Mouse (Mus musculus): ENCODE measurements around the gene Gbf1. TPM values are rescaled to one million over a fixed set of nuclear protein-coding genes. Genes with fewer than 3 reads are reported as not detected.

Gbf1 gene
- total RNA-seq (2023) = 103 TPM

DNA sequence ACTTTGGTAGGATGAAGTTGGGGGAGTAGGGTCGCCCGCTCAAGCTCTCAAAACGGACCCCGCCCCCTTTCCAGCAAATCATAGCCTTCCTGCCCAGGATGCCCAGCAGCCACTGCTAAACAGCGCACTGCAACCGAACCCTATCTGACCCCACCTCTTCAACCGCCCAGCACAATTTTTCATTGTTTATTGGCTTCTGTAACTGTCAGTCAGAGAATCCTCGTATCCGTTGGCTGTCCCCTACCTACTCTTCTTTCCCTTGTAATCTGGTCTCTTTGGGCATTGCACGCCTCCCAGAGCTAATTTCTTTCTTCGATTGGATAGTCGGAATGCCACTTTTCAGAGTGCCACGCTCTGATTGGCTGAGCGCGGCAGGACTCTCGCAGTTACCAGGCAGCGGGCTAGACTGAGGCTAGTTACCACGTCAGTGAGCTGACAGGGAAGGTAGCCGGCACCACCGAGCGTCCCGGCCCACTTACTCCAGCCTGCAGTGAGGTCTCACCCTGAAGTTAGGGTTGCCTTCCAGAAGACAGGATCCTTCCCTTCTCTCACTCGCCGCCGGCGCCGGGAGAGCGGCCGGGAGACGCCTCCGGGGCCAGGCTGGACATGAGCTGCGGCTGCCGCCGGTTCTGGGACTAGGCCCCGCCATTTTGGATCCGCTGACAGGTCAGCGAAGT is at the start of gene Gbf1:
Gene Gbf1 (plus strand): TSS at position 383 of the 677 bp plus-strand sequence.

DNA sequence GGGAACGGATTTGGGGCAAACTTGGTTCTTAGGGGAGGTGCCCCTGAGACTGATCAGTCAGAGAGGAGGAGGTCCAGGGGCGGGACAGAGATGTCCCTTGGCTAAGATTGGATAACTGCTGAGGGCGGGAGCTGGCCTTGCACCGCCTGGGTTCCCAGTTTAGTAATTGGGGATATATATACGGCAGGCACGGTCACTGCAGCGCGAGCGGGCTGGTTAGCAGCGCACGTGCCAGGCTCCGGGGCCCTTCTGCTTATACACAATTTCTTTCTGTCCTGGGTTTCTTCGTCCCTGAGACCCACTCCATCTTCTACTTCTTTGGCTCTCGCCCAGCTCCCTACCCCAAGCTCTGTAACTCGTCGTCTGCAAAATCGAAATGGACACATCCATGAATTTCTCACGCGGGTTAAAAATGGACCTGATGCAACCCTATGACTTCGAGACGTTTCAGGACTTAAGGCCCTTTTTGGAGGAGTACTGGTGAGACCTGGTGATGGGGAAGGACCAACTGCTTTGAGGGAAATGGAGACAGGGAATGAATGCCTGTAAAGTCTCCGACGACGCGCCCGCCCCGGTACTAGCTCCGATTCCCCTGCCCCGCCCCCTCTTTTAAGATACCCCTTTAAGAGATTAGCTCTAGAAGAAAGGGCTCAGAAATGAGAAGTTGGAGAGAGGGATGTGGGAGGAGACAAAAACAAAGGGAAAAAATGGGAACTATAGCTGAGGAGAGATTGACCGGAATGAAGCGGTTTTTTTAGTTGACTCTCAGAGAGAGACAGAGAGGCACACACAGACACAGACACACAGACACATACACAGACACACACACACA is 20.4 kb upstream of the Gbf1 start, which contains the start of gene Elovl3:
Gene Elovl3 (plus strand): TSS at position 204 of the 832 bp plus-strand sequence.

DNA sequence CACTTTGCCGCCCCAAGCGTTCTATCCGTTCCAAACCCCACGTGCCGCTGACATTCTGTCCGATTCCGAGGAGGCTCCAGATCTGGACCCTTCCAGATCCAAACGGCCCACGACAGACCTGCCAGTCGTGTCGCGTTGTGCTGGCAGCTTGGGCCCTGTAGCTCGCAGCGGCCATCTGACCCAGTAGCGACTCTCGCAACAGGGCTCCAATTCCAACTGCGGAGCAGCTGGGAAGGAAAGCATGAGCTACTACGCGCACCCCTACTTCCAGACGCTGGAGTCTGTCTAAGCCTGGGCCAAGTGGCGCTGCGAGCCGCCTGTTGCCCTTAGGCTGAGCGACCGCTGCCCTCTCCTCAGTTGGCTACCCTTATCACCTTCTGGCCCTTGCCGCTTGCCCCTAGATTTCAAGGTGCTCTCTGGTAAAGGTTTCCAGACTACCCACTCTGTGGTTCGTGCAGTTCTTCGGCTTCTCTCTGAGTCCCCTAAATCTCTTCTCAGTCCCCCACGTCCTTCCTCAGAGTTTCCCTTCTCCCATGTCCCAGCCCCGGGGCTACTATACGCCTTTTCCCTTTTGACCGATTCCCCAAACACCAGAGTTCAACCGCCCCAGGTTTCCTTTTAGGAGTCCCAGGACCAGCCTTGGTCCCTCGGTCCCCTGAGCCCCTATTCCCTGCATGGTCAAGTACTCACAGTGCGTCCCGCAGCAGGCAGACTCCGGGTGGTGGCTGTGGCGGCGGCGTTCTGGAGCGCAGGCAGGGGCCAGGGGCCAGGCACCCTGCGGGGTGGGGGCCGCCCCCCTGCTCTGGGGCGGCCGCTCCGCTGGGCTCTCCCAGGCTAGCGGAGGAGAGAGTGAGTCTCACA is 4.6 kb upstream of the Gbf1 start, which contains the start of gene Pitx3:
Gene Pitx3 (minus strand): TSS at position 816 of the 861 bp plus-strand sequence.

DNA sequence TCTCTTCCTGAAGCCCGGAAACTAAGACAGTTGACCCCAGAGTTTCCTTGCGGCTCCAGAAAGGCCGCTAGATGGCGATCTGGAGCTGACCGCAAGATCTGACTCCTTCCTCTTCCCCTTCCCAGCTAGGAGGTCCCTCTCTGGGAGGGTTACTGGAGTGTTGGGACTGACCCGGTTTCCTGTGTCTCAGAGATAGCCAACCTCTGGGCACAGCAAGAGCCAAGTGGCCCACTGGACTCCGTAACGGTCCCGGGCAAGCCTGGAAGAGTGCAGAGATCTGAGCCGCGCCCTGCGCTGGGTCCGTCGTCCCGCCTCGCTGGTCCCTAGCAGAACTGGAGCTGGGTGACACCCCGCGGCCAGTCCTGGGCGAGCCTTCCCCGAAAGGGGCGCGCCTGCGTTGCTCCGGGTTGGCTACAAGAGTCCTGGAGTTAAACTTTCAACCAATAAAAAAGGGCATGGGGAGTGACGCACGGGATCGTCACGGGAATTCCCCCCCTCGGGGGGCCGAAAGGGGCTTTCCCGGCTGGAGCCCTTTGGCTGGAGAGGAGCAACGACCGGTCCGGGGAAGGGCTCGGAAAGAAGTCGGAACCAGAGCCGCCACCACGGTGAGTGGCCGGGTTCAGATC is 152.0 kb downstream of the Gbf1 start, which contains the start of gene Nfkb2:
Gene Nfkb2 (plus strand): TSS at position 105 of the 626 bp plus-strand sequence.

DNA sequence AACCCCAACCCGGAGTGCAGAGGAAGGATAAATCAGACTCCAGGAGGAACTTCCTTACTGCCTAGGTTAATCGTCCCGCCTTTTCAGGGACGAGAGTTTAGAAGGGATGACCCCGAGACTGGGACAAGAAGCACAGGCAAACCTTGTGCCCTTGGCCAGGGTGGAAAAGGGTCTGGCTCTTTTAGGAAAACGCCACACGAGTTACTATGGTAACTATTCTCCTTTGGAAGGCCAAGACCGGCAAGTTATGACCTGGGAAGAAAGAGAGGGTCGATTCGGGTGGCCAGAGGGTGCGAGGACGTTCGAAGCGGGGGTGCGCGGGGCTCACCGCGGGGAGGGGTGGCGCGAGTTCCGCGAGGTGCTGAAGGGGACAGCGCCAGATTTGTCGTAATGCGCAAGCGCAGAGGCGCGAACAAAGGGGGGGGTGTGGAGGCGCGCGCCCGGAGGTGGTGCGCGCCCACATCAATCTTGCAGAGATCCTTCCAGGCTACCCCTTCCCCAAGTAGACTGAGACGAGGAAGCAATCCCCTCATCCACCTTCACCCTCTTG is 174.5 kb downstream of the Gbf1 start, which contains the start of gene Psd:
Gene Psd (minus strand): TSS at position 401 of the 550 bp plus-strand sequence.

DNA sequence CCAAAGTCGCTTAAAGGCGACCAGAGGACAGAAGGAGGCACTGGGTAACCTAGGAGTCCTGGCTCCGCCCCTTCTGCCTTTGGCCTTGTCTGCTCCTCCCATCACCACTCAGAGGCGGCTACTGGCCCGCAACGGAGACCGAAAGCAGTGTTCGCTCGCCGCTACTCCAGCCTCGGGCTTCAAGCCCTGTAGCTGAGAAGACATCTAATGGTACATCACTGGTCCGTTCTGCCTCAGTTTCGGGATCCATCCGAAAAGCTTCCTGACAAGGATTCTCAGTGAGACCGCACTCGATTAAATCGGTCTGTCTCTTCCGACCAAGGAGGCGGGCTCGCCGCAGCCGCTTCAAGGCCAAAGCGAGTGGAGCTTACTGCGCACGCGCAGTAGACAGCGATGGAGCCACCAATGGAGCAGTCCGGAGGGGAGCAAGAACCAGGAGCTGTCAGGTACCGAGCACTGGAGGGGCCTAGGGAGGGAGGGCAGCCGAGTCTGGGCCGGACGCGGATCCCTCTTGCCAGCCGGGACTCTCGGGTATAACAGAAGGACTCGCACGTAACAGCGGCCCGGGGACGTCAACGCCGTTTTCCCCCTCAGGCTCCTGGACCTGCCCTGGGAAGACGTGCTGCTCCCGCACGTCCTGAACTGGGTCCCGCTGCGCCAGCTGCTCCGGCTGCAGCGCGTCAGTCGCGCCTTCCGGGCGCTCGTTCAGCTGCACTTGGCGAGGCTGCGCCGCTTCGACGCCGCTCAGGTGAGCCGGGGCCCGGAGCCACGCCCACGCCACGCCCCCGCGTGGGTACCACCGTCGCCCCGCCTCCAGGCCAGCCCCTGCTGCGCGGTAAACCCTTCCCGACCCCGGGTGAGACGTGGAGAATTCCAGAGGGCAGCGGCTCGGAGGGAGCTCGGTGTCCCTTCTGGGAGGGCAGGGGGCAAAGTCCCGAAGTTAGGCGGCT is 176.0 kb downstream of the Gbf1 start, which contains the start of gene Fbxl15:
Gene Fbxl15 (plus strand): TSS at position 104 of the 950 bp plus-strand sequence.

Other genes starting within 250 kb of the Gbf1 start
- gene Armh3, start 154.0 kb upstream of the Gbf1 start, total RNA-seq (2023) = 15.2 TPM
- 7.8 TPM for gene Hps6, start 149.0 kb upstream of the Gbf1 start, total RNA-seq (2023)
- 108 TPM for gene Pprc1, start 107.6 kb upstream of the Gbf1 start, total RNA-seq (2023)
- 364 TPM for gene Ldb1, start 107.3 kb upstream of the Gbf1 start, total RNA-seq (2023)
- 75.6 TPM for gene Nolc1, start 76.6 kb upstream of the Gbf1 start, total RNA-seq (2023)
- gene Elovl3, start 20.6 kb upstream of the Gbf1 start, total RNA-seq (2023) = not detected
- gene Pitx3, start 4.2 kb upstream of the Gbf1 start, total RNA-seq (2023) = not detected
- gene Nfkb2, start 151.8 kb downstream of the Gbf1 start, total RNA-seq (2023) = 63.7 TPM
- gene Psd, start 174.6 kb downstream of the Gbf1 start, total RNA-seq (2023) = 1.8 TPM
- gene Fbxl15, start 175.7 kb downstream of the Gbf1 start, total RNA-seq (2023) = 3.6 TPM
- 38.3 TPM for gene Cuedc2, start 186.2 kb downstream of the Gbf1 start, total RNA-seq (2023)
- 1.9 TPM for gene Mfsd13a, start 188.6 kb downstream of the Gbf1 start, total RNA-seq (2023)
- gene 2310034G01Rik, start 197.8 kb downstream of the Gbf1 start, total RNA-seq (2023) = not detected
- gene Actr1a, start 243.2 kb downstream of the Gbf1 start, total RNA-seq (2023) = 88.7 TPM
- gene Sufu, start 244.4 kb downstream of the Gbf1 start, total RNA-seq (2023) = 35.1 TPM